Mouse (Mus musculus) heart, postnatal 4 days (tissue): ENCODE data around the gene Olfr56. TPM values are rescaled to one million over a fixed set of nuclear protein-coding genes. Genes with fewer than 3 reads are reported as not detected.
"Not testable (repeated sequence)": the region's sequence is repeated elsewhere in the genome, so short reads cannot be mapped to it uniquely, and the experiment has no call there.

Experiments
- DNase-seq: peaks from one replicate; pipeline ENCODE4 v3.0.0; 2021
- total RNA-seq, 2 experiments: library from RNA; stranded (reverse); gene quantifications; 2 replicates each; pipeline ENCODE4 v1.2.3; 2021

The Olfr56 gene
- total RNA-seq, 2 experiments from 2014 or later, result 0.18 TPM; not detected in 1

- no peak for DNase-seq
Observed at GRCm38 (mm10) chr11:49175345-49175744, 196.7 kb downstream of the Olfr56 start.

GRCm38 (mm10) chr11:49176047-49176779 lies 197.5 kb downstream of the Olfr56 start:
- not testable (repeated sequence) for DNase-seq

GRCm38 (mm10) chr11:49183172-49183571 lies 204.5 kb downstream of the Olfr56 start:
- DNase-seq, result no peak

Other genes with a start within 250 kb of the Olfr56 start
- 100 to 1,000 TPM; 642 to 663 TPM for gene Rack1, start 178.6 kb upstream of the Olfr56 start, total RNA-seq
- 10 to 100 TPM; 36.0 to 40.1 TPM for gene Trim41, start 161.5 kb upstream of the Olfr56 start, total RNA-seq
- 1 to 10 TPM; 5.3 to 5.5 TPM for gene Trim7, start 152.7 kb upstream of the Olfr56 start, total RNA-seq
- gene Gm12184, start 152.2 kb upstream of the Olfr56 start, total RNA-seq, result 1 to 10 TPM; 4.8 to 5.1 TPM
- 1 to 10 TPM; 6.2 to 7.6 TPM for gene Irgm1, start 107.2 kb upstream of the Olfr56 start, total RNA-seq
- gene Gm5431, start 76.7 kb upstream of the Olfr56 start, total RNA-seq, result under 1 TPM; 0.26 to 0.38 TPM
- 1 to 10 TPM; 2.0 to 3.0 TPM for gene Psme2b, start 32.7 kb upstream of the Olfr56 start, total RNA-seq
- gene 9930111J21Rik1, start 509 bp downstream of the Olfr56 start, total RNA-seq, result 1 to 10 TPM; 2.0 to 2.1 TPM
- under 1 TPM; 0.07 to 0.29 TPM for gene Gm12185, start 13.3 kb downstream of the Olfr56 start, total RNA-seq
- gene Tgtp1, start 15.3 kb downstream of the Olfr56 start, total RNA-seq, result under 1 TPM; 0.21 to 0.27 TPM
- gene 9930111J21Rik2, start 72.4 kb downstream of the Olfr56 start, total RNA-seq, result 1 to 10 TPM; 3.6 to 3.9 TPM
- not detected for gene Tgtp2, start 85.3 kb downstream of the Olfr56 start, total RNA-seq
- gene Ifi47, start 97.7 kb downstream of the Olfr56 start, total RNA-seq, result 1 to 10 TPM; 1.4 to 1.6 TPM
- 1 to 10 TPM in 1 of 2 experiments, under 1 TPM in 1; 0.63 to 1.1 TPM for gene Olfr1396, start 136.0 kb downstream of the Olfr56 start, total RNA-seq
- not detected for gene Olfr1395, start 163.4 kb downstream of the Olfr56 start, total RNA-seq
- not detected for gene Olfr1394, start 175.5 kb downstream of the Olfr56 start, total RNA-seq
- gene Btnl9, start 208.3 kb downstream of the Olfr56 start, total RNA-seq, result 10 to 100 TPM; 38.4 to 40.3 TPM
- gene Zfp62, start 224.4 kb downstream of the Olfr56 start, total RNA-seq, result 10 to 100 TPM; 37.2 to 37.7 TPM